Mouse (Mus musculus) bone marrow macrophage, adult 2 months (primary cell): ENCODE measurements around the gene Ppp2r2c.

Experiments
- CTCF ChIP-seq: IDR thresholded peaks from 2 replicates; pipeline ENCODE4 v1.5.1; 2012; ENCODE audit warnings: low read depth, mild to moderate bottlenecking, low read length, moderate library complexity
- POLR2A ChIP-seq: IDR thresholded peaks from 2 replicates; pipeline ENCODE4 v1.6.1; 2012; ENCODE audit warnings: mild to moderate bottlenecking, low read depth, low read length, borderline replicate concordance

DNA sequence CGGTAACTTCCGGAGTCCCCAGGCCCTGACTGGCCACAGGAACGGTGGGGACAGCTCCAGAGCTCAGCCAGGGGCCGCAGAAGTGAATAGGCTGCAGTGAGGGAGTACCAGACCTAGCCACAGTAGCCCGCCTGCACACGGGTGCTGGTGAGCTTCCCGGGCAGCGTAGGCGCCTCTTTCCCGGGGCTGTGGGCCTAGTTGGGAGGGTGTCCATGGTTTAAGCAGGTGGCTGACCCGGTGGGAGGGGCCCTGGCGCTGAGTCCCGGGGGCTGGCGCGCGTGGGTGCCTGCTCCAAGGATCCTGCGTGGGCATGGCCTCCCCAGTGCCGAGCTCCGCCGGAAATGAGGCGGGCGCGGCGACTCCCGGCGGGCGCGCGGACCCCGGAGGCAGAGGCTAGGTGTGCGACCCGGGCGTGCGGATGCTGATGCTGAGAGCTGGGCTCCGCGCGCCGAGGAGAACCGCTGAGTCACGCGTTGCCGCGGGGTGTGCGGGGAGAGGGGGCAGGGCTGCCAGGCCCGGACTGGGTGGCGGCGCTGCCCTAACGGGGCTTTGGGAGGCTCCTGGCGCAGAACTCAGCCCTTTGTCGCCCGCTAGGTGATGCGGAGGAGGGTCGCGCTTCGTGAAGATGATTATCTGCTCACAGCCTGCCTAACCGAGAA lies 1.4 kb downstream of the Ppp2r2c start:
- no peak for TF ChIP-seq CTCF
- TF ChIP-seq POLR2A: no peak
